Comparison of ENCODE assay signal across 10 mouse cellular contexts in genomic region chr5:124161831-124162230, GRCm38 (mm10). TPM values are rescaled to one million over a fixed set of nuclear protein-coding genes. Genes with fewer than 3 reads are reported as not detected.
DNase-seq lines count a peak whose midpoint lies in the region; ATAC-seq and TF ChIP-seq lines count a peak whose summit lies in the region.
"Had no signal": no experiment of that assay in that cellular context is flagged by ENCODE, and none has a peak within 500 bp of the region (broad histone marks: within the 10 kb centered on the region; RNA-seq: fewer than 3 reads in every experiment).

No protein-coding gene starts in this region.

- TF ChIP-seq CTCF in heart, postnatal 0 days (IDR thresholded peaks at IDR 0.05; ENCODE audit: low read depth): peak; percentile 24; the same call in 1 of the 2 replicates

- H3K9me3 ChIP-seq in liver, embryonic 11.5 days (ENCODE audit: control insufficient read depth, low read length): no peaks in the 10 kb centered on the region
- H3K9me3 ChIP-seq in liver, embryonic 12.5 days (replicated peaks): no peaks in the 10 kb centered on the region
- H3K9me3 ChIP-seq in heart, postnatal 0 days (replicated peaks; ENCODE audit: control insufficient read depth, low read length): no peaks in the 10 kb centered on the region
- H3K9me3 ChIP-seq in neural tube, embryonic 12.5 days: no peaks in the 10 kb centered on the region
- H3K9me3 ChIP-seq: embryonic facial prominence, embryonic 15.5 days; limb, embryonic 15.5 days had no signal

- H3K27me3 ChIP-seq in liver, embryonic 11.5 days (replicated peaks; ENCODE audit: control insufficient read depth, insufficient read depth, low read length): no peaks in the 10 kb centered on the region; the same call in 1 of the 2 replicates
- no peaks in the 10 kb centered on the region for H3K27me3 ChIP-seq in liver, embryonic 12.5 days (replicated peaks)
- H3K27me3 ChIP-seq in heart, postnatal 0 days (ENCODE audit: control insufficient read depth, insufficient read depth, low read length): no peaks in the 10 kb centered on the region
- H3K27me3 ChIP-seq in neural tube, embryonic 12.5 days (replicated peaks): no peaks in the 10 kb centered on the region
- H3K27me3 ChIP-seq: embryonic facial prominence, embryonic 15.5 days; limb, embryonic 15.5 days had no signal

- no peak overlapping the region for H3K4me2 ChIP-seq in liver, embryonic 11.5 days
- no peak overlapping the region for H3K4me2 ChIP-seq in liver, embryonic 12.5 days
- no peak overlapping the region for H3K4me2 ChIP-seq in heart, postnatal 0 days (ENCODE audit: low read depth, low read length)
- H3K4me2 ChIP-seq in neural tube, embryonic 12.5 days (replicated peaks): no peak overlapping the region
- H3K4me2 ChIP-seq: embryonic facial prominence, embryonic 15.5 days; limb, embryonic 15.5 days had no signal

- TF ChIP-seq EP300 in heart, postnatal 0 days (IDR thresholded peaks at IDR 0.05; ENCODE audit: low read depth): no peak

- no peaks in the 10 kb centered on the region for H3K36me3 ChIP-seq in liver, embryonic 11.5 days (ENCODE audit: control insufficient read depth, insufficient read depth, low read length)
- H3K36me3 ChIP-seq in liver, embryonic 12.5 days: no peaks in the 10 kb centered on the region
- no peaks in the 10 kb centered on the region for H3K36me3 ChIP-seq in heart, postnatal 0 days (replicated peaks; ENCODE audit: control insufficient read depth, insufficient read depth, low read length)
- H3K36me3 ChIP-seq in neural tube, embryonic 12.5 days: no peaks in the 10 kb centered on the region
- H3K36me3 ChIP-seq: embryonic facial prominence, embryonic 15.5 days; limb, embryonic 15.5 days had no signal

- no peak overlapping the region for H3K4me3 ChIP-seq in liver, embryonic 11.5 days (ENCODE audit: low read depth, low read length)
- H3K4me3 ChIP-seq in liver, embryonic 12.5 days: no peak overlapping the region
- H3K4me3 ChIP-seq in heart, postnatal 0 days (ENCODE audit: low read depth, low read length): no peak overlapping the region
- H3K4me3 ChIP-seq in neural tube, embryonic 12.5 days: no peak overlapping the region
- H3K4me3 ChIP-seq: embryonic facial prominence, embryonic 15.5 days; limb, embryonic 15.5 days had no signal

- peaks cover 52% of the 10 kb centered on the region for H3K4me1 ChIP-seq in liver, embryonic 11.5 days (replicated peaks; ENCODE audit: control insufficient read depth, insufficient read depth, low read length)
- H3K4me1 ChIP-seq in liver, embryonic 12.5 days: peaks cover 60% of the 10 kb centered on the region
- peaks cover 48% of the 10 kb centered on the region for H3K4me1 ChIP-seq in heart, postnatal 0 days (ENCODE audit: control insufficient read depth, insufficient read depth)
- H3K4me1 ChIP-seq in neural tube, embryonic 12.5 days: peaks cover 50% of the 10 kb centered on the region

- no peak overlapping the region for H3K27ac ChIP-seq in liver, embryonic 11.5 days (ENCODE audit: low read depth, low read length)
- no peak overlapping the region for H3K27ac ChIP-seq in liver, embryonic 12.5 days
- H3K27ac ChIP-seq in heart, postnatal 0 days (ENCODE audit: low read depth): peak overlapping the region; percentile 60
- no peak overlapping the region for H3K27ac ChIP-seq in neural tube, embryonic 12.5 days
- H3K27ac ChIP-seq: embryonic facial prominence, embryonic 15.5 days; limb, embryonic 15.5 days had no signal

- peak; percentile 58 to 60 for DNase-seq in cerebellum, postnatal 10 days
- DNase-seq in cerebellum, adult 9-10 months: no peak
- DNase-seq in liver, embryonic 11.5 days (ENCODE audit: low spot score): no peak
- peak; percentile 69 for DNase-seq in heart, postnatal 0 days (ENCODE audit: low spot score)
- no peak for DNase-seq in kidney, adult 8-10 months

- H3K9ac ChIP-seq in liver, embryonic 11.5 days (ENCODE audit: low read depth, low read length): no peak overlapping the region
- H3K9ac ChIP-seq in liver, embryonic 12.5 days: no peak overlapping the region
- no peak overlapping the region for H3K9ac ChIP-seq in heart, postnatal 0 days (replicated peaks; ENCODE audit: low read depth, low read length)
- no peak overlapping the region for H3K9ac ChIP-seq in neural tube, embryonic 12.5 days
- H3K9ac ChIP-seq: embryonic facial prominence, embryonic 15.5 days; limb, embryonic 15.5 days had no signal

- ATAC-seq in liver, embryonic 11.5 days (replicated peaks; ENCODE audit: low FRiP score): peak; percentile 12; the same call in 1 of the 2 replicates
- no peak for ATAC-seq in liver, embryonic 12.5 days
- ATAC-seq in heart, postnatal 0 days (ENCODE audit: insufficient read depth, low read depth): peak; percentile 76
- ATAC-seq in neural tube, embryonic 12.5 days (ENCODE audit: low FRiP score, low read depth): 0 out of 2 replicates have a peak, but pooled peaks have one; percentile 37
- ATAC-seq in megakaryocyte-erythroid progenitor cell, adult 5-6 weeks (replicated peaks; ENCODE audit: low FRiP score, low TSS enrichment, poor library complexity, severe bottlenecking): no peak

- WGBS in liver, embryonic 11.5 days: 60% methylated on average over 10 of the region's 10 CpGs
- WGBS in liver, embryonic 12.5 days (ENCODE audit: insufficient replicate concordance): 56% methylated on average over 10 of the region's 10 CpGs
- 15% methylated on average over 10 of the region's 10 CpGs for WGBS in heart, postnatal 0 days
- WGBS in neural tube, embryonic 12.5 days: 38% methylated on average over 10 of the region's 10 CpGs

RNA-seq across cellular contexts. Expression of gene Arl6ip4, which starts 45.9 kb away (rescaled TPM):
- polyA plus RNA-seq in liver, embryonic 11.5 days (2014; fragmentation: Nextera tagmentation; extraction: Ambion mirVana): 122 and 138 TPM in 2 replicates
- polyA plus RNA-seq in liver, embryonic 12.5 days (2016; fragmentation: Nextera tagmentation; extraction: Ambion mirVana): 94.1 and 100 TPM in 2 replicates
- total RNA-seq in heart, postnatal 0 days (2014; rRNA removed; ENCODE audit: low replicate concordance): 12.2 and 18.0 TPM in 2 replicates
- 70.7 and 76.9 TPM in 2 replicates for polyA plus RNA-seq in heart, postnatal 0 days (2015; fragmentation: Nextera tagmentation; extraction: Ambion mirVana)
- polyA plus RNA-seq in neural tube, embryonic 12.5 days (2016; fragmentation: Nextera tagmentation; extraction: Ambion mirVana): 93.1 and 98.9 TPM in 2 replicates
- 88.4 and 129 TPM in 2 replicates for total RNA-seq in megakaryocyte-erythroid progenitor cell, adult 5-6 weeks (2014; fragmentation: Nextera tagmentation)
- total RNA-seq in megakaryocyte-erythroid progenitor cell, adult 5-6 weeks (2017): 120 and 128 TPM in 2 replicates

RNA-seq across cellular contexts. Expression of gene Ogfod2, which starts 49.7 kb away (rescaled TPM):
- 23.3 and 29.0 TPM in 2 replicates for polyA plus RNA-seq in liver, embryonic 11.5 days (2014; fragmentation: Nextera tagmentation; extraction: Ambion mirVana)
- polyA plus RNA-seq in liver, embryonic 12.5 days (2016; fragmentation: Nextera tagmentation; extraction: Ambion mirVana): 19.1 and 20.2 TPM in 2 replicates
- 37.6 and 55.1 TPM in 2 replicates for total RNA-seq in heart, postnatal 0 days (2014; rRNA removed; ENCODE audit: low replicate concordance)
- polyA plus RNA-seq in heart, postnatal 0 days (2015; fragmentation: Nextera tagmentation; extraction: Ambion mirVana): 19.0 and 19.3 TPM in 2 replicates
- polyA plus RNA-seq in neural tube, embryonic 12.5 days (2016; fragmentation: Nextera tagmentation; extraction: Ambion mirVana): 28.1 and 28.8 TPM in 2 replicates
- 16.1 and 16.8 TPM in 2 replicates for total RNA-seq in megakaryocyte-erythroid progenitor cell, adult 5-6 weeks (2014; fragmentation: Nextera tagmentation)
- 8.0 and 11.9 TPM in 2 replicates for total RNA-seq in megakaryocyte-erythroid progenitor cell, adult 5-6 weeks (2017)

Comparison
In these comparisons a context has a peak if more than half of its experiments do, and no peak if none do; other contexts are left out.
1. DNase-seq: peak in cerebellum, postnatal 10 days (2 of 2) and heart, postnatal 0 days (single experiment); none in cerebellum, adult 9-10 months (single experiment), liver, embryonic 11.5 days (single experiment) and kidney, adult 8-10 months (0 of 2).
2. ATAC-seq: peak in liver, embryonic 11.5 days (single experiment), heart, postnatal 0 days (single experiment) and neural tube, embryonic 12.5 days (single experiment); none in liver, embryonic 12.5 days (single experiment) and megakaryocyte-erythroid progenitor cell, adult 5-6 weeks (single experiment).